Mouse (Mus musculus): ENCODE measurements around the gene Hunk.

GRCm38 (mm10) chr16:90442991-90443390 is 57.2 kb downstream of the Hunk start:
- TF ChIP-seq POLR2A (IDR thresholded peaks at IDR 0.05; ENCODE audit: control insufficient read depth in 1 of 2, insufficient read depth in 1 of 2, low read depth in 1 of 2, low read length in 2 of 2, poor library complexity in 1 of 2) (no peak), MEF2A (IDR thresholded peaks at IDR 0.05; ENCODE audit: extremely low read depth, insufficient replicate concordance, low read depth, low read length, poor library complexity, severe bottlenecking) (no peak), EP300 (IDR thresholded peaks at IDR 0.05; ENCODE audit: low read depth in 1 of 2, low read length in 2 of 2) (no peak), CTCF (IDR thresholded peaks at IDR 0.05 in 2 of 3, conservative IDR thresholded peaks at IDR 0.05 in 1 of 3; ENCODE audit: control insufficient read depth in 1 of 3, insufficient read depth in 1 of 3, low read depth in 2 of 3, low read length in 3 of 3, poor library complexity in 1 of 3, severe bottlenecking in 1 of 3) (no peak), POLR2AphosphoS5 (IDR thresholded peaks at IDR 0.05; ENCODE audit: borderline replicate concordance, low read depth, low read length) (no peak), ETS1 (IDR thresholded peaks at IDR 0.05; ENCODE audit: low read depth, low read length) (no peak), HCFC1 (IDR thresholded peaks at IDR 0.05; ENCODE audit: low read depth, low read length) (no peak), GATA1 (IDR thresholded peaks at IDR 0.05; ENCODE audit: low read depth, low read length) (no peak)

Data from MEL (cell line).